Mouse (Mus musculus) liver, postnatal 0 days (tissue): ENCODE data around the gene Acy3. TPM values are rescaled to one million over a fixed set of nuclear protein-coding genes. Genes with fewer than 3 reads are reported as not detected.
"Not testable (repeated sequence)": the region's sequence is repeated elsewhere in the genome, so short reads cannot be mapped to it uniquely, and the experiment has no call there.

Source experiments
- ATAC-seq: fragments of 200-750 bp; cut with Nextera tagmentation; 2 replicates; pipeline ENCODE4 v1.8.0; 2017; ENCODE audit warnings: mild to moderate bottlenecking, moderate library complexity
- DNase-seq: peaks from one replicate; pipeline ENCODE4 v3.0.0-alpha.2; 2016
- H3K27ac ChIP-seq: fragments of 300-500 bp; sonication (generic); 2 replicates; pipeline ENCODE4 v1.5.1; 2014; ENCODE audit warnings: antibody characterized with exemption, moderate library complexity, mild to moderate bottlenecking, low read depth
- H3K27me3 ChIP-seq: fragments of 300-500 bp; sonication (generic); 2 replicates; pipeline ENCODE4 v1.6.1; 2014; ENCODE audit warnings: low read length, control low read depth, mixed read lengths; ENCODE audit not compliant: insufficient read depth
- H3K36me3 ChIP-seq: fragments of 300-500 bp; sonication (generic); replicated peaks from 2 replicates; pipeline ENCODE4 v1.6.1; 2014; ENCODE audit warnings: mild to moderate bottlenecking, control low read depth, low read length, moderate library complexity, mixed read lengths; ENCODE audit not compliant: insufficient read depth
- H3K4me1 ChIP-seq: fragments of 300-500 bp; sonication (generic); 2 replicates; pipeline ENCODE4 v1.6.1; 2014; ENCODE audit warnings: antibody characterized with exemption, mild to moderate bottlenecking, control low read depth; ENCODE audit not compliant: insufficient read depth
- H3K4me2 ChIP-seq: fragments of 300-500 bp; sonication (generic); 2 replicates; pipeline ENCODE4 v1.6.1; 2014; ENCODE audit warnings: low read depth, mild to moderate bottlenecking, low read length, moderate library complexity, mixed read lengths
- H3K4me3 ChIP-seq: fragments of 300-500 bp; sonication (generic); 2 replicates; pipeline ENCODE4 v1.5.1; 2014; ENCODE audit warnings: low read depth, low read length
- H3K9ac ChIP-seq: fragments of 300-500 bp; sonication (generic); replicated peaks from 2 replicates; pipeline ENCODE4 v1.6.1; 2014; ENCODE audit warnings: mild to moderate bottlenecking, moderate library complexity
- H3K9me3 ChIP-seq: fragments of 300-500 bp; sonication (generic); 2 replicates; pipeline ENCODE4 v1.6.1; 2016; ENCODE audit warnings: mild to moderate bottlenecking, control low read depth, low read length, mixed read lengths
- CTCF ChIP-seq: sonication (generic); IDR thresholded peaks from 2 replicates; pipeline ENCODE4 v1.5.1; 2016; ENCODE audit warnings: antibody characterized with exemption, low read depth
- EP300 ChIP-seq: IDR thresholded peaks from 2 replicates; pipeline ENCODE4 v1.6.1; 2016; ENCODE audit warnings: antibody characterized with exemption, low read depth, mild to moderate bottlenecking
- WGBS: fragments of 180-500 bp; shearing (Covaris S2); extraction: QIAGEN DNeasy Blood & Tissue Kit; methylation state at CpG from one replicate; pipeline ENCODE4 v1.1.7; 2014; ENCODE audit not compliant: insufficient replicate concordance; 5-methylcytosine and 5-hydroxymethylcytosine counted together
- polyA plus RNA-seq: library from polyadenylated mRNA; unstranded; fragments of >200 nt; fragmentation: Nextera tagmentation; extraction: Ambion mirVana; gene quantifications from 2 replicates; pipeline ENCODE4 v1.2.1, GENCODE M21; 2015

Gene Acy3
- polyA plus RNA-seq, 1 experiment from 2014 or later = 19.3 TPM

- DNase-seq (no peak), ATAC-seq (no peak)
- Histone ChIP-seq H3K4me2 (no peak overlapping the region), H3K4me1 (no peaks in the 10 kb centered on the region), H3K27ac (no peak overlapping the region), H3K27me3 (no peaks in the 10 kb centered on the region), H3K36me3 (no peaks in the 10 kb centered on the region), H3K4me3 (no peak overlapping the region), H3K9me3 (no peaks in the 10 kb centered on the region), H3K9ac (no peak overlapping the region)
- TF ChIP-seq EP300 (no peak), CTCF (no peak)
- WGBS = 49% methylated on average over 3 of the region's 3 CpGs
Measured at GRCm38 (mm10) chr19:3967258-3967657, 19.1 kb upstream of the Acy3 start.

GRCm38 (mm10) chr19:3972229-3972628 lies 14.1 kb upstream of the Acy3 start, which contains the start of gene Aldh3b2:
Gene Aldh3b2 (plus strand): TSS chr19:3972328.
- WGBS = 47% methylated on average over 9 of the region's 9 CpGs
- Histone ChIP-seq H3K27ac (no peak within 1 kb of the TSS), H3K9me3 (no peaks in the 10 kb centered on the region), H3K27me3 (no peaks in the 10 kb centered on the region), H3K9ac (no peak within 1 kb of the TSS), H3K4me2 (no peak within 1 kb of the TSS), H3K4me1 (no peaks in the 10 kb centered on the region), H3K36me3 (no peaks in the 10 kb centered on the region), H3K4me3 (no peak within 1 kb of the TSS)
- no peak for TF ChIP-seq EP300
- TF ChIP-seq CTCF = no peak
- peak; percentile 60; the same call in 1 of the 2 replicates for ATAC-seq
- DNase-seq = no peak

- DNase-seq, H3K9me3 ChIP-seq, H3K9ac ChIP-seq, H3K4me1 ChIP-seq, H3K36me3 ChIP-seq, H3K27me3 ChIP-seq, H3K4me2 ChIP-seq, ATAC-seq, H3K27ac ChIP-seq, H3K4me3 ChIP-seq: not testable (repeated sequence)
- 80% methylated on average over 6 of the region's 6 CpGs for WGBS
Measured at GRCm38 (mm10) chr19:3974608-3975007, 11.8 kb upstream of the Acy3 start.

DNA sequence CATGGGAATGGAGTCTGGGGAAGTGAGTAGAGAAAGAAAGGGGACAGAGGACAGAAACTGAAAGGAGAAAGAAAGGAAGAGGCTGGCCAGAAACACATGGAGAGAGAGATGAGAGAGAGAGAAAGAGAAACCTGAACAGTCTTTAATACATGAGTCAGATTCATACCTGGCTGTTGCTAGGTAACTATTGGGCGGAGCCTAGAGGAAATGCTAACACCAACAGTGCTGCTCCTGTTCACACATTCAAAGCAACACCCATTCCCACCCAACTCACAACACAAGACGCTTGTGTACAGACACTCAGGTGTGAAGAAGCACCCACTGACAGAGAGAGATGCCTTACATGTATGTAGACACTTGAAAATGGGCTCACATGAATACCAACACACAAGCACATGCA lies 10.5 kb upstream of the Acy3 start:
- H3K9ac ChIP-seq = no peak overlapping the region
- H3K36me3 ChIP-seq = no peaks in the 10 kb centered on the region
- ATAC-seq (no peak), DNase-seq (no peak)
- no peak overlapping the region for H3K4me2 ChIP-seq
- 74% methylated on average over 2 of the region's 2 CpGs for WGBS
- H3K27me3 ChIP-seq = no peaks in the 10 kb centered on the region
- H3K4me1 ChIP-seq = no peaks in the 10 kb centered on the region
- TF ChIP-seq CTCF (no peak), EP300 (no peak)
- H3K27ac ChIP-seq = no peak overlapping the region
- H3K9me3 ChIP-seq = no peaks in the 10 kb centered on the region
- H3K4me3 ChIP-seq = no peak overlapping the region

GRCm38 (mm10) chr19:3980309-3980708 lies 6.1 kb upstream of the Acy3 start:
- ATAC-seq = peak; percentile 60; the same call in 1 of the 2 replicates
- peaks cover 9% of the 10 kb centered on the region for H3K4me1 ChIP-seq
- H3K4me3 ChIP-seq = no peak overlapping the region
- peak; percentile 82 for DNase-seq
- H3K9ac ChIP-seq = no peak overlapping the region
- H3K36me3 ChIP-seq = no peaks in the 10 kb centered on the region
- TF ChIP-seq EP300 (no peak), CTCF (peak; percentile 93)
- no peak overlapping the region for H3K27ac ChIP-seq
- no peaks in the 10 kb centered on the region for H3K27me3 ChIP-seq
- H3K9me3 ChIP-seq = no peaks in the 10 kb centered on the region
- H3K4me2 ChIP-seq = no peak overlapping the region
- WGBS = 17% methylated on average over 4 of the region's 4 CpGs

DNA sequence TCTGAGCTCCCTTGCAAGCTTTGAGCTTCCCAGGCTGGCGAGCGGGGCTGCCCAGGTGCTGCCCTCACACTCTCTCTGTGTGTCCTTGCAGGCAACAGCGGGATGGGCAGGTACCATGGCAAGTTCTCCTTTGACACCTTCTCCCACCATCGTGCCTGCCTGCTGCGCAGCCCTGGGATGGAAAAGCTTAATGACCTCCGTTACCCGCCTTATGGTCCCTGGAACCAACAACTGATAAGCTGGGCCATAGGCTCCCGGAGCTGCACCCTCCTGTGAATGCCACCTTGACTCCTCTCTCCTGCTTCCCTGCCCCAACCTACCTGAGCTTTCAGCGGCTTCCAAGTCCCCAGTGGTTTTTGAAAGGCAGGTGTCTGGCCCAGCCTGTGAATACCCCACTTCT lies 5.5 kb upstream of the Acy3 start:
- no peak overlapping the region for H3K4me3 ChIP-seq
- TF ChIP-seq CTCF = no peak
- no peak for TF ChIP-seq EP300
- ATAC-seq (no peak), DNase-seq (no peak)
- H3K9me3 ChIP-seq = no peaks in the 10 kb centered on the region
- no peak overlapping the region for H3K27ac ChIP-seq
- H3K4me2 ChIP-seq = no peak overlapping the region
- no peak overlapping the region for H3K9ac ChIP-seq
- no peaks in the 10 kb centered on the region for H3K36me3 ChIP-seq
- no peaks in the 10 kb centered on the region for H3K27me3 ChIP-seq
- H3K4me1 ChIP-seq = peaks cover 15% of the 10 kb centered on the region
- WGBS = 74% methylated on average over 9 of the region's 9 CpGs
